Mouse (Mus musculus) olfactory bulb, adult 2 months (tissue): ENCODE data around the gene Mettl6.

Experiments
- CTCF ChIP-seq: fragments of 200-500 bp; IDR thresholded peaks from 2 replicates; pipeline ENCODE4 v1.5.1; 2012; ENCODE audit warnings: low read depth, mild to moderate bottlenecking, low read length, moderate library complexity; ENCODE audit not compliant: insufficient read depth
- POLR2A ChIP-seq: fragments of 200-500 bp; IDR thresholded peaks from 2 replicates; pipeline ENCODE4 v1.6.1; 2012; ENCODE audit warnings: mild to moderate bottlenecking, low read depth, low read length, moderate library complexity; ENCODE audit not compliant: insufficient read depth

GRCm38 (mm10) chr14:31521318-31521717 lies 26.5 kb upstream of the Mettl6 start:
- TF ChIP-seq POLR2A, result no peak
- TF ChIP-seq CTCF, result no peak
